Mouse (Mus musculus): ENCODE data around the gene Gmeb1.
"Not testable (repeated sequence)": the region's sequence is repeated elsewhere in the genome, so short reads cannot be mapped to it uniquely, and the experiment has no call there.

The Gmeb1 gene

GRCm38 (mm10) chr4:132273166-132273565 is 11.8 kb upstream of the Gmeb1 start:
- DNase-seq (ENCODE audit: low spot score), result no peak

GRCm38 (mm10) chr4:132269740-132270560 is 8.5 kb upstream of the Gmeb1 start:
- peak; percentile 90 for DNase-seq (ENCODE audit: low spot score)

GRCm38 (mm10) chr4:132268871-132269739 is 7.7 kb upstream of the Gmeb1 start:
- DNase-seq (ENCODE audit: low spot score), result peak; percentile 21

GRCm38 (mm10) chr4:132266835-132267349 is 5.5 kb upstream of the Gmeb1 start:
- no peak for DNase-seq (ENCODE audit: low spot score)

GRCm38 (mm10) chr4:132263313-132263712 is 1.9 kb upstream of the Gmeb1 start:
- DNase-seq (ENCODE audit: low spot score), result no peak

GRCm38 (mm10) chr4:132262358-132262616 is 885 bp upstream of the Gmeb1 start:
- no peak for DNase-seq (ENCODE audit: low spot score)

GRCm38 (mm10) chr4:132260404-132261379 is 710 bp downstream of the Gmeb1 start:
- DNase-seq (ENCODE audit: low spot score), result peak; percentile 24

- no peak for DNase-seq (ENCODE audit: low spot score)
Observed at GRCm38 (mm10) chr4:132259248-132259647, 2.2 kb downstream of the Gmeb1 start.

GRCm38 (mm10) chr4:132256384-132256783 is 5.0 kb downstream of the Gmeb1 start:
- no peak for DNase-seq (ENCODE audit: low spot score)

GRCm38 (mm10) chr4:132254986-132255385 is 6.4 kb downstream of the Gmeb1 start:
- DNase-seq (ENCODE audit: low spot score), result no peak

- no peak for DNase-seq (ENCODE audit: low spot score)
Observed at GRCm38 (mm10) chr4:132253622-132254021, 7.8 kb downstream of the Gmeb1 start.

GRCm38 (mm10) chr4:132253128-132253527 is 8.3 kb downstream of the Gmeb1 start:
- DNase-seq (ENCODE audit: low spot score), result no peak

- no peak for DNase-seq (ENCODE audit: low spot score)
Observed at GRCm38 (mm10) chr4:132251596-132251995, 9.8 kb downstream of the Gmeb1 start.

- peak; percentile 51 for DNase-seq (ENCODE audit: low spot score)
Observed at GRCm38 (mm10) chr4:132247451-132247997, 13.9 kb downstream of the Gmeb1 start.

- DNase-seq (ENCODE audit: low spot score), result no peak
Observed at GRCm38 (mm10) chr4:132245643-132246042, 15.8 kb downstream of the Gmeb1 start.

- no peak for DNase-seq (ENCODE audit: low spot score)
Observed at GRCm38 (mm10) chr4:132241208-132241607, 20.2 kb downstream of the Gmeb1 start.

GRCm38 (mm10) chr4:132240367-132240766 is 21.0 kb downstream of the Gmeb1 start:
- no peak for DNase-seq (ENCODE audit: low spot score)

- no peak for DNase-seq (ENCODE audit: low spot score)
Observed at GRCm38 (mm10) chr4:132238356-132238755, 23.0 kb downstream of the Gmeb1 start.

GRCm38 (mm10) chr4:132234710-132235109 is 26.7 kb downstream of the Gmeb1 start:
- DNase-seq (ENCODE audit: low spot score), result no peak

GRCm38 (mm10) chr4:132230422-132230821 is 31.0 kb downstream of the Gmeb1 start:
- no peak for DNase-seq (ENCODE audit: low spot score)

- DNase-seq (ENCODE audit: low spot score), result not testable (repeated sequence)
Observed at GRCm38 (mm10) chr4:132222001-132222400, 39.4 kb downstream of the Gmeb1 start.
